Mouse (Mus musculus) intestine, embryonic 16.5 days (tissue): ENCODE results near the gene Msh5. TPM values are rescaled to one million over a fixed set of nuclear protein-coding genes. Genes with fewer than 3 reads are reported as not detected.
"Not testable (repeated sequence)": the region's sequence is repeated elsewhere in the genome, so short reads cannot be mapped to it uniquely, and the experiment has no call there.

Source experiments
- ATAC-seq: fragments of 200-750 bp; cut with Nextera tagmentation; 2 replicates; pipeline ENCODE4 v1.8.0; 2017; ENCODE audit warnings: moderate TSS enrichment, moderate library complexity
- H3K27ac ChIP-seq: fragments of 300-500 bp; sonication (generic); 2 replicates; pipeline ENCODE4 v1.5.1; 2014; ENCODE audit warnings: mild to moderate bottlenecking, low read length
- H3K27me3 ChIP-seq: fragments of 300-500 bp; sonication (generic); replicated peaks from 2 replicates; pipeline ENCODE4 v1.6.1; 2014; ENCODE audit warnings: low read length, control low read depth, mixed read lengths; ENCODE audit not compliant: control insufficient read depth, insufficient read depth
- H3K36me3 ChIP-seq: fragments of 300-500 bp; sonication (generic); 2 replicates; pipeline ENCODE4 v1.6.1; 2014; ENCODE audit warnings: low read length, control low read depth; ENCODE audit not compliant: control insufficient read depth, insufficient read depth
- H3K4me1 ChIP-seq: fragments of 300-500 bp; sonication (generic); 2 replicates; pipeline ENCODE4 v1.6.1; 2014; ENCODE audit warnings: low read length, control low read depth, mixed read lengths; ENCODE audit not compliant: control insufficient read depth, insufficient read depth
- H3K4me2 ChIP-seq: fragments of 300-500 bp; sonication (generic); 2 replicates; pipeline ENCODE4 v1.6.1; 2014; ENCODE audit warnings: low read depth, low read length, control low read depth
- H3K4me3 ChIP-seq: fragments of 300-500 bp; sonication (generic); 2 replicates; pipeline ENCODE4 v1.5.1; 2014; ENCODE audit warnings: mild to moderate bottlenecking, low read length
- H3K9ac ChIP-seq: fragments of 300-500 bp; sonication (generic); 2 replicates; pipeline ENCODE4 v1.6.1; 2014; ENCODE audit warnings: low read depth, low read length
- H3K9me3 ChIP-seq: fragments of 300-500 bp; sonication (generic); 2 replicates; pipeline ENCODE4 v1.6.1; 2016; ENCODE audit warnings: low read length, control low read depth; ENCODE audit not compliant: control insufficient read depth
- WGBS: fragments of 180-500 bp; shearing (Covaris S2); extraction: QIAGEN DNeasy Blood & Tissue Kit; methylation state at CpG from one replicate; pipeline ENCODE4 v1.1.7; 2014; 5-methylcytosine and 5-hydroxymethylcytosine counted together
- polyA plus RNA-seq: library from polyadenylated mRNA; unstranded; fragments of >200 nt; fragmentation: Nextera tagmentation; extraction: Ambion mirVana; gene quantifications from 2 replicates; pipeline ENCODE4 v1.2.1, GENCODE M21; 2015

Msh5 gene
- polyA plus RNA-seq, 1 experiment from 2014 or later: 3.6 TPM

GRCm38 (mm10) chr17:35000717-35001451 is 45.7 kb downstream of the Msh5 start, which contains the start of gene Vars:
Gene Vars, plus strand, starts transcription at chr17:35000987.
- Histone ChIP-seq H3K4me3 (peak within 1 kb of the TSS; percentile 98), H3K27me3 (no peaks in the 10 kb centered on the region), H3K9me3 (no peaks in the 10 kb centered on the region), H3K4me2 (peak within 1 kb of the TSS; percentile 97), H3K36me3 (peaks cover 16% of the 10 kb centered on the region; the same call in 1 of the 2 replicates), H3K4me1 (peaks cover 20% of the 10 kb centered on the region), H3K9ac (peak within 1 kb of the TSS; percentile 98), H3K27ac (peak within 1 kb of the TSS; percentile 98)
- WGBS: under 1% methylated on average over 74 of the region's 83 CpGs
- peak; percentile 88 for ATAC-seq

- Histone ChIP-seq H3K4me3 (peak overlapping the region; percentile 98), H3K36me3 (peaks cover 12% of the 10 kb centered on the region; the same call in 1 of the 2 replicates), H3K4me1 (peaks cover 20% of the 10 kb centered on the region), H3K27ac (peak overlapping the region; percentile 98), H3K4me2 (peak overlapping the region; percentile 97), H3K9ac (peak overlapping the region; percentile 98)
- not testable (repeated sequence) for H3K9me3 ChIP-seq, H3K27me3 ChIP-seq
- WGBS: 14% methylated on average over 29 of the region's 32 CpGs
- peak; percentile 21; the same call in 1 of the 2 replicates for ATAC-seq
Measured at GRCm38 (mm10) chr17:34999871-35000716, 46.5 kb downstream of the Msh5 start.

- Histone ChIP-seq H3K27ac (no peak overlapping the region), H3K36me3 (0 out of 2 replicates have a peak, but pooled peaks cover 4% of the 10 kb centered on the region), H3K9me3 (no peaks in the 10 kb centered on the region), H3K4me2 (peak overlapping the region; percentile 97), H3K4me3 (peak overlapping the region; percentile 53), H3K27me3 (no peaks in the 10 kb centered on the region), H3K9ac (peak overlapping the region; percentile 75; the same call in 1 of the 2 replicates), H3K4me1 (peaks cover 20% of the 10 kb centered on the region)
- ATAC-seq: no peak
- 89% methylated on average over 15 of the region's 15 CpGs for WGBS
Measured at GRCm38 (mm10) chr17:34998526-34999430, 47.8 kb downstream of the Msh5 start.

GRCm38 (mm10) chr17:34997142-34997483 is 49.4 kb downstream of the Msh5 start:
- no peak for ATAC-seq
- Histone ChIP-seq H3K9me3 (no peaks in the 10 kb centered on the region), H3K4me3 (no peak overlapping the region), H3K9ac (no peak overlapping the region), H3K27ac (no peak overlapping the region), H3K36me3 (no peaks in the 10 kb centered on the region), H3K27me3 (no peaks in the 10 kb centered on the region), H3K4me2 (no peak overlapping the region), H3K4me1 (peaks cover 4% of the 10 kb centered on the region; the same call in 1 of the 2 replicates)
- WGBS: 86% methylated on average over 5 of the region's 5 CpGs

DNA sequence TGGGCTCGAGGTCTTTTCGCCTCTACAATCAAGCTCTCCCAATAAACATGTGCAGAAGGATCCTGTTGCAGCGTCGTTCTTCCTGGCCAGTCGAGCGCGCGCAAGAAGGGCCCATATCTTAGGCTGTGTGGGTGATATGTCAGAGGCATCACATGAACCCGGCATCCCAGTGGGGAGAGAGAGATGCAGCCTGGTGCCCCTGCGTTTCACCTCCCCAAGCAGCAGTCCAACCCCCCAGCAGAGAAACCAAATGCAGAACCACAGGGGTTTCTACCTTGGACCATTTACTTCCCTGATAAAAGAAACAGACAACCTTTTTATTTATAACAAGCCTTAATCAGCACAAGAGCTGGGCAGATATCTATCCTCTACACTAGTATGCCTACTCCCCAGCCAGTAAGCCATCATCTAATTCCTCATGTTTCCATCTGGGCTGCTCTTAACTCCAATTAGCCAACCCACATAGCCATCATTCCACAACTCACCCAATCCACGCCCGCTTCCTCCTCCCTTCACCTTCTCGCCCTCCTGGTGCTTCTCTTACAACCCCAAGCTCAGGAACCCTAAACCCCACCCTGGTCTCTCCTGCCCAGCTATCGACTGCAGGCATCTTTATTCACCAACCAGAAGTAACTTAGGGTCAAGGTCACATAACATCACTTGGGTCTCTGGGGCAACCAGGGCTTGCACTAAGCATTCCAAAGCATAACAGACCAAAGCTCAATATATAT is 50.0 kb downstream of the Msh5 start:
- Histone ChIP-seq H3K4me1 (peaks cover 4% of the 10 kb centered on the region; the same call in 1 of the 2 replicates), H3K4me2 (0 out of 2 replicates have a peak overlapping the region, but pooled peaks have one; percentile 9), H3K27me3 (no peaks in the 10 kb centered on the region), H3K36me3 (no peaks in the 10 kb centered on the region), H3K4me3 (no peak overlapping the region), H3K27ac (no peak overlapping the region), H3K9ac (no peak overlapping the region), H3K9me3 (no peaks in the 10 kb centered on the region)
- 87% methylated on average over 12 of the region's 14 CpGs for WGBS
- no peak for ATAC-seq

- H3K4me2 ChIP-seq, H3K4me1 ChIP-seq, H3K36me3 ChIP-seq, H3K9ac ChIP-seq, H3K4me3 ChIP-seq, H3K27me3 ChIP-seq, H3K27ac ChIP-seq, ATAC-seq, H3K9me3 ChIP-seq: not testable (repeated sequence)
- WGBS: 95% methylated on average over 4 of the region's 4 CpGs
Measured at GRCm38 (mm10) chr17:34995927-34996326, 50.6 kb downstream of the Msh5 start.

DNA sequence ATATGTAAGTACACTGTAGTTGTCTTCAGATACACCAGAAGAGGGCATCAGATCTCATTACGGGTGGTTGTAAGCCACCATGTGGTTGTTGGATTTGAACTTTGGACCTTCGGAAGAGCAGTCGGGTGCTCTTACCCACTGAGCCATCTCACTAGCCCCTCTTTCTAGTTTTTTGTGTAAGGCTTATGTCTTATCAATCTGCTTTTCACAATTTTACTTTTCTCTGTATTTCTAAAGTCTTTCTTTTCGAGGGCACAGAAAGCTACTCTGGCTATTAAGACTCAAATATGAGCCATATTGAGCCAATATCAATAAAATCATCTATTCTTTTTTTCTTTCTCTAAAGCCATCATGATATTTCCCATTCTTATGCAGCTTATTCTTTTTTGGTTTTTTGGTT is 51.4 kb downstream of the Msh5 start:
- not testable (repeated sequence) for H3K4me2 ChIP-seq, H3K9ac ChIP-seq, H3K27ac ChIP-seq, ATAC-seq, H3K36me3 ChIP-seq, H3K9me3 ChIP-seq, H3K27me3 ChIP-seq, H3K4me3 ChIP-seq, H3K4me1 ChIP-seq
- 82% methylated on average over 4 of the region's 4 CpGs for WGBS

- no peak for ATAC-seq
- no peaks in the 10 kb centered on the region for H3K27me3 ChIP-seq
- H3K9ac ChIP-seq: no peak overlapping the region
- H3K4me1 ChIP-seq: peaks cover 2% of the 10 kb centered on the region; the same call in 1 of the 2 replicates
- no peak overlapping the region for H3K4me3 ChIP-seq
- H3K27ac ChIP-seq: no peak overlapping the region
- H3K9me3 ChIP-seq: no peaks in the 10 kb centered on the region
- H3K36me3 ChIP-seq: no peaks in the 10 kb centered on the region
- H3K4me2 ChIP-seq: no peak overlapping the region
Measured at GRCm38 (mm10) chr17:34994751-34995150, 51.8 kb downstream of the Msh5 start.
